Mouse (Mus musculus) heart, postnatal 0 days (tissue): Measurements from ENCODE around the gene Gm7534. TPM values are rescaled to one million over a fixed set of nuclear protein-coding genes. Genes with fewer than 3 reads are reported as not detected.

Experiments used
- ATAC-seq: fragments of 200-750 bp; cut with Nextera tagmentation; 2 replicates; pipeline ENCODE4 v1.8.0; 2017; ENCODE audit warnings: low read depth, moderate number of reproducible peaks, moderate library complexity; ENCODE audit not compliant: insufficient read depth
- DNase-seq: peaks from one replicate; pipeline ENCODE4 v3.0.0-alpha.2; 2016; ENCODE audit warnings: low spot score
- H3K27ac ChIP-seq: fragments of 300-500 bp; sonication (generic); 2 replicates; pipeline ENCODE4 v1.5.1; 2014; ENCODE audit warnings: low read depth, mild to moderate bottlenecking
- H3K27me3 ChIP-seq: fragments of 300-500 bp; sonication (generic); 2 replicates; pipeline ENCODE4 v1.6.1; 2014; ENCODE audit warnings: low read length, mixed read lengths; ENCODE audit not compliant: control insufficient read depth, insufficient read depth
- H3K36me3 ChIP-seq: fragments of 300-500 bp; sonication (generic); replicated peaks from 2 replicates; pipeline ENCODE4 v1.6.1; 2014; ENCODE audit warnings: low read length, mixed read lengths; ENCODE audit not compliant: control insufficient read depth, insufficient read depth
- H3K4me1 ChIP-seq: fragments of 300-500 bp; sonication (generic); 2 replicates; pipeline ENCODE4 v1.6.1; 2014; ENCODE audit warnings: antibody characterized with exemption; ENCODE audit not compliant: control insufficient read depth, insufficient read depth
- H3K4me2 ChIP-seq: fragments of 300-500 bp; sonication (generic); 2 replicates; pipeline ENCODE4 v1.6.1; 2014; ENCODE audit warnings: low read depth, mild to moderate bottlenecking, low read length, moderate library complexity
- H3K4me3 ChIP-seq: fragments of 300-500 bp; sonication (generic); 2 replicates; pipeline ENCODE4 v1.5.1; 2014; ENCODE audit warnings: low read depth, low read length
- H3K9ac ChIP-seq: fragments of 300-500 bp; sonication (generic); replicated peaks from 2 replicates; pipeline ENCODE4 v1.6.1; 2014; ENCODE audit warnings: low read depth, low read length, mixed read lengths
- H3K9me3 ChIP-seq: fragments of 300-500 bp; sonication (generic); replicated peaks from 2 replicates; pipeline ENCODE4 v1.6.1; 2016; ENCODE audit warnings: low read length; ENCODE audit not compliant: control insufficient read depth
- CTCF ChIP-seq: IDR thresholded peaks from 2 replicates; pipeline ENCODE4 v1.5.1; 2016; ENCODE audit warnings: antibody characterized with exemption, control low read depth, low read depth
- EP300 ChIP-seq: IDR thresholded peaks from 2 replicates; pipeline ENCODE4 v1.6.1; 2016; ENCODE audit warnings: antibody characterized with exemption, low read depth
- WGBS: fragments of 180-500 bp; shearing (Covaris S2); extraction: QIAGEN DNeasy Blood & Tissue Kit; methylation state at CpG from one replicate; pipeline ENCODE4 v1.1.7; 2014; 5-methylcytosine and 5-hydroxymethylcytosine counted together
- polyA plus RNA-seq: library from polyadenylated mRNA; unstranded; fragments of >200 nt; fragmentation: Nextera tagmentation; extraction: Ambion mirVana; gene quantifications from 2 replicates; pipeline ENCODE4 v1.2.1, GENCODE M21; 2015
- total RNA-seq: library from RNA; depleted of rRNA; stranded (reverse); fragments of >200 nt; gene quantifications from 2 replicates; pipeline ENCODE4 v1.2.3, GENCODE M21; 2014; ENCODE audit warnings: low replicate concordance

The Gm7534 gene
- total and polyA plus RNA-seq, 2 experiments from 2014 or later = not detected

GRCm38 (mm10) chr4:134156744-134157143 is 46.1 kb downstream of the Gm7534 start:
- peaks cover 18% of the 10 kb centered on the region; the same call in 1 of the 2 replicates for H3K4me1 ChIP-seq
- 0 out of 2 replicates have a peak overlapping the region, but pooled peaks have one; percentile 20 for H3K9ac ChIP-seq
- no peak overlapping the region for H3K4me3 ChIP-seq
- H3K9me3 ChIP-seq = no peaks in the 10 kb centered on the region
- peaks cover 23% of the 10 kb centered on the region for H3K36me3 ChIP-seq
- peak overlapping the region; percentile 67 for H3K27ac ChIP-seq
- no peaks in the 10 kb centered on the region for H3K27me3 ChIP-seq
- ATAC-seq (peak; percentile 91), DNase-seq (peak; percentile 75)
- H3K4me2 ChIP-seq = peak overlapping the region; percentile 12; the same call in 1 of the 2 replicates
- TF ChIP-seq EP300 (no peak), CTCF (no peak)
- 36% methylated on average over 8 of the region's 8 CpGs for WGBS

GRCm38 (mm10) chr4:134155961-134156465 is 46.8 kb downstream of the Gm7534 start:
- H3K4me1 ChIP-seq = peaks cover 18% of the 10 kb centered on the region; the same call in 1 of the 2 replicates
- H3K9ac ChIP-seq = no peak overlapping the region
- TF ChIP-seq CTCF (no peak), EP300 (no peak)
- ATAC-seq = no peak
- 68% methylated on average over 10 of the region's 10 CpGs for WGBS
- no peaks in the 10 kb centered on the region for H3K9me3 ChIP-seq
- peak overlapping the region; percentile 12; the same call in 1 of the 2 replicates for H3K4me2 ChIP-seq
- H3K27ac ChIP-seq = peak overlapping the region; percentile 67
- no peak overlapping the region for H3K4me3 ChIP-seq
- no peak for DNase-seq
- no peaks in the 10 kb centered on the region for H3K27me3 ChIP-seq
- peaks cover 29% of the 10 kb centered on the region for H3K36me3 ChIP-seq

GRCm38 (mm10) chr4:134155531-134155930 is 47.3 kb downstream of the Gm7534 start:
- H3K9ac ChIP-seq = no peak overlapping the region
- 0 out of 2 replicates have a peak overlapping the region, but pooled peaks have one; percentile 67 for H3K27ac ChIP-seq
- H3K9me3 ChIP-seq = no peaks in the 10 kb centered on the region
- DNase-seq (no peak), ATAC-seq (no peak; the same call in 1 of the 2 replicates)
- peaks cover 18% of the 10 kb centered on the region; the same call in 1 of the 2 replicates for H3K4me1 ChIP-seq
- WGBS = 87% methylated on average over 6 of the region's 6 CpGs
- TF ChIP-seq CTCF (no peak), EP300 (no peak)
- H3K4me2 ChIP-seq = no peak overlapping the region
- H3K27me3 ChIP-seq = no peaks in the 10 kb centered on the region
- no peak overlapping the region for H3K4me3 ChIP-seq
- peaks cover 34% of the 10 kb centered on the region for H3K36me3 ChIP-seq

GRCm38 (mm10) chr4:134154354-134154753 is 48.5 kb downstream of the Gm7534 start:
- no peak overlapping the region for H3K4me2 ChIP-seq
- 0 out of 2 replicates have a peak overlapping the region, but pooled peaks have one; percentile 15 for H3K9ac ChIP-seq
- no peak overlapping the region for H3K4me3 ChIP-seq
- peaks cover 18% of the 10 kb centered on the region; the same call in 1 of the 2 replicates for H3K4me1 ChIP-seq
- 86% methylated on average over 3 of the region's 3 CpGs for WGBS
- no peaks in the 10 kb centered on the region for H3K27me3 ChIP-seq
- TF ChIP-seq EP300 (no peak), CTCF (no peak)
- DNase-seq (no peak), ATAC-seq (peak; percentile 34; the same call in 1 of the 2 replicates)
- H3K36me3 ChIP-seq = peaks cover 35% of the 10 kb centered on the region
- peak overlapping the region; percentile 65 for H3K27ac ChIP-seq
- no peaks in the 10 kb centered on the region for H3K9me3 ChIP-seq

GRCm38 (mm10) chr4:134153656-134154055 is 49.1 kb downstream of the Gm7534 start:
- Histone ChIP-seq H3K36me3 (peaks cover 42% of the 10 kb centered on the region), H3K4me2 (no peak overlapping the region), H3K27ac (peak overlapping the region; percentile 65; the same call in 1 of the 2 replicates), H3K9ac (no peak overlapping the region; the same call in 1 of the 2 replicates), H3K4me1 (peaks cover 18% of the 10 kb centered on the region; the same call in 1 of the 2 replicates), H3K27me3 (no peaks in the 10 kb centered on the region), H3K9me3 (no peaks in the 10 kb centered on the region), H3K4me3 (no peak overlapping the region)
- no peak for TF ChIP-seq CTCF
- TF ChIP-seq EP300 = no peak
- no peak for DNase-seq
- 89% methylated on average over 3 of the region's 3 CpGs for WGBS
- no peak for ATAC-seq

- Histone ChIP-seq H3K4me2 (no peak overlapping the region), H3K9ac (no peak overlapping the region), H3K27me3 (no peaks in the 10 kb centered on the region), H3K9me3 (no peaks in the 10 kb centered on the region), H3K4me1 (peaks cover 12% of the 10 kb centered on the region; the same call in 1 of the 2 replicates), H3K4me3 (no peak overlapping the region), H3K27ac (no peak overlapping the region), H3K36me3 (peaks cover 57% of the 10 kb centered on the region)
- DNase-seq (no peak), ATAC-seq (no peak)
- WGBS = 87% methylated on average over 3 of the region's 3 CpGs
- TF ChIP-seq CTCF = no peak
- TF ChIP-seq EP300 = no peak
Measured at GRCm38 (mm10) chr4:134152112-134152511, 50.7 kb downstream of the Gm7534 start.
